Mouse (Mus musculus): ENCODE measurements at regions not wholly inside any gene's neighbourhood (a gene's known extent, or its start where the extent isn't known, plus 50 kb on each side); places are given as distances from the start of the nearest gene placed in this dataset.
A peak's percentile ranks its signal among the peaks of the same experiment; 100 is the strongest.

DNA sequence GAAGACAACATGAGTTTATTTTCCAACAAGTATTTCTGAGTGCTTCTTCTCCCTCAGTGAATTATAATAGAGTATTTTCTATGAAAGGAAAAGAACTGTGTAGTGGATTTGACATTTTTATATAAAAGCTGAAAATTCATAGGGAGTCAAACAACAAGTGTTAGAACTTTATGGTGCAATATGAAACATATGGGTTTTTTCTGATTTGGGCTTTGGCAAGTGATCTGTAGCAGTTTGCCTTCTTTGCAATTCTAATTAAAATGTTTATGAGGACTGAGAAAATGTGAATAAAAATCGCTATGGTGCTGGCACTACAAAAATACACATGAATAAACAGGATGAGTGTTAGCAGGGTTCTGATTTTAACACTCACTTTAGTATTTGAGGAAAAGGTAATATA, 341.0 kb downstream of the Gabrg1 start:
- DNase-seq (ENCODE audit: low spot score in 2 of 2) = peak in 1 of 2 experiments; percentile 55

DNA sequence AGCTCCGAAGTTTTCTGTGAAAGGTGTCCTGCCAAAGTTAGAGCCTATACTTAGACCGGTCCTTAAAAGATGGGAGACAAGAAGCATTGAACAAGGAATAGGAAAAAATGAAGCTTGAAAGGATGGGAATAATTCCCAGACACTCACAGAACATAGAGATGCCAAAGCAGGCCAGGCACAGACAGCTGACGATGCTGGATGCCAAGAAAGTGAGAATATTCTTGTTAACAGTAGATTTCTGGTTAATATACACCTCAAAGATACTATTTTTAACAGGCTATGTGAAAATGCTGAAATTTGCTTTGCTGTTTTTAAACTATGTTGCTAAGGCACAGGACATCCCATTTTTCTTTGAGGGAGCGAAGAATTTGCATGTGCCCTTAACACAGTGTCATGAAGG, 366.3 kb downstream of the Gabrg1 start:
- peak in 1 of 2 experiments; percentile 19 for DNase-seq (ENCODE audit: low spot score in 2 of 2)

DNA sequence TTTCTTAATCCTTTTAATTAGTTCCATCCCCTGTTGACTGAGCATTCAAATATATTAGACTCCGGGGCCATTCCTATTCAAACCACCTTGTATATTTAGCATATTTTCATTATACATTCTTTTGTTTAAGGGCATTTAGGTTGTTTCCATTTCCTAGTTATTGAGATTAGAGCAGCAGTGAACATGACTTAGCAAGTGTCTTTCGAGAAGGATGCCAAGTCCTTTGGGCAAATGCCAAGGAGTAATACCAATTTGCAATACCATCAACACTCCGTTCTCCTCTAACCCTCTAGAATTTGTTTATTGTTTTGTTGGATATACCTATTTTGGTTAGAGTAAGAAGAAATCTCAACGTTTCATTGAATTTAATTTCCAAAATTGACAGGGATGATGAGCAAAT, 407.8 kb downstream of the Gabrg1 start:
- no peak for DNase-seq (ENCODE audit: low spot score in 2 of 2)

DNA sequence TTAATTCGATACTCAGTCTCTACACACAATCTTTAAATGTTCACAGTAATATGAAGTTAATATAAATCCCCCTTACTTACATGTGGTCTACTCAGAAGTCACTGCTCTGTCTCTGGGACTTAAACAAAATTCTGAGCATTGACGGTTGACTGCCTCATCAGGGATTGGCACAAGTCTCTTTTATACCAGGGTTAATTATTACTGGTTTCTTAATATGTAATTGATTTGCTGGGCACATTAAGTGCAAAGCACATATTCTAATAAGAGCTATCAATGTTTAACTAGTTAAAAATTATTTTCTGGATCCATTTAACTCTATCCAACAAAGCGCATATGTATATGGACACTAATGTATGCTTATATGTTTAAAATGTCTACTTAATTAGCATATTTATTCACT, 441.9 kb downstream of the Gabrg1 start:
- DNase-seq (ENCODE audit: low spot score in 2 of 2) = no peak

DNA sequence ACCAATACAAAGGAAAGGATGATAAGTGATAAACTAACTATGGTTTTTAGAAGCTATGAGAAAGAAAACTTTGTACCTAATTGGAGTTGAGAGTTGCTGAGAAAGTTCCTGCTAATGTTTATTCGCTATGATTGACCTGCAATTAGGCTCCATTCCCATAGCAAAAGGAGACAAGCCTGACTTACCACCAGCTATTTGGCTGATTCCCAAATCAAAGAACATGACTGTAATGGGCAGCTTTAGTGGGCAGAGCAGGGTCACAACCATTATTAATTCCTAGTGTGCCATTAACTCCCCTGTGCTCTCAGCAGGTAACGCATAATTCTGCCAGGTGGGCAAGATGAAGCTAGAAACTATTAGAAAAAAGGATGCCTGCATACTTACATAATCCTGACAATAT, 452.5 kb downstream of the Gabrg1 start:
- DNase-seq (ENCODE audit: low spot score in 2 of 2) = no peak

DNA sequence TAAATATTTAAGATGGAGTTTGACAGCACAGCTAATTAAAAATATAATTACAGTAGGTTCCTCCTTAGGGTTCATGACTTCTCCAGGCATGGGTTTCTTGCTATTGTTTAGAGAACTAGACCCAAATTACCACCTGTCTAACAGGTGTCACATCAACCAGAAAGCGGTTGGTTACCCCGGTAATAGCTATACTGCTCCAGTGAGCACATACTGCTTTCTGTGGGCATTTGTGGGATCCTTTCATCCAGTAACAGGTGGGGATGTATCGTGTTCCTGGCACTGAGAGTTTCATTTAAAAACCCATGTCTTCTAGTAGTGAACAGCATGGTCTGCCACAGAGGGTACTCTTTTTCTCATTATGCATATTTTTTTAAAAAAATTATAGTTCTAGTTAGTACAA, 455.1 kb downstream of the Gabrg1 start:
- no peak for DNase-seq (ENCODE audit: low spot score in 2 of 2)
